Mouse (Mus musculus): ENCODE results near the gene Rgs8.

DNA sequence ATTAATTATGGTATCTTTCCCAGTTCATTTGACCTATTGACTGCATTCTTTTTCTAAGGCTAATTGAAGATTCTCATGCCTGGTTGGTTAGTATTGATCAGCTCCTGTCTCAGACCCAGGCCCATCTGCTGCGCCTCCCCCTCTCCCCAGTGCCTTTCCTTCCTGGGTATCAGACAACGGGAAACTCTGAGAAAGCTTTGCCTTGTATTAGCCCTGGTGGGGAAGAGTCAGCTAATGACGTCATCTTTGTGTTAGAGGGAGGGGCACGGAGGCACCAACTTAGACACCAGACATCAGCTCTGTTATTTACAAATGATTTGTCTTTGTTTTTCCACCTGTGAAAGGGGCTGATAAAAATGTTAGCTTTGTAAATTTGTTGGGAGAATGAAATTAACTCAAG, 9.5 kb downstream of the Rgs8 start:
- no peak for TF ChIP-seq POLR2A (IDR thresholded peaks at IDR 0.05; ENCODE audit: extremely low read depth, insufficient read depth, low read length)
- TF ChIP-seq CTCF (IDR thresholded peaks at IDR 0.05; ENCODE audit: extremely low read depth, insufficient read depth, low read length) = no peak
